Mouse (Mus musculus): ENCODE measurements at regions not wholly inside any gene's neighbourhood (a gene's known extent, or its start where the extent isn't known, plus 50 kb on each side); places are given as distances from the start of the nearest gene placed in this dataset.
A peak's percentile ranks its signal among the peaks of the same experiment; 100 is the strongest.
"Not testable (repeated sequence)": the region's sequence is repeated elsewhere in the genome, so short reads cannot be mapped to it uniquely, and the experiment has no call there.

- H3K4me2 ChIP-seq (replicated peaks; ENCODE audit: low read depth, low read length); H3K36me3 ChIP-seq (ENCODE audit: control insufficient read depth, insufficient read depth, low read length); H3K9me3 ChIP-seq (ENCODE audit: control insufficient read depth, low read depth, low read length); H3K27ac ChIP-seq (ENCODE audit: low read length); H3K9ac ChIP-seq (replicated peaks; ENCODE audit: low read depth, low read length); H3K4me1 ChIP-seq (ENCODE audit: control insufficient read depth, insufficient read depth, low read length); ATAC-seq (ENCODE audit: insufficient number of reproducible peaks, insufficient read depth, low FRiP score, low read depth); H3K27me3 ChIP-seq (ENCODE audit: control insufficient read depth, insufficient read depth, low read length); H3K4me3 ChIP-seq (ENCODE audit: low read depth, low read length): not testable (repeated sequence)
- 77% methylated on average over 2 of the region's 2 CpGs for WGBS
Observed at GRCm38 (mm10) chr8:103798630-103799029, 302.8 kb upstream of the Cdh5 start.

DNA sequence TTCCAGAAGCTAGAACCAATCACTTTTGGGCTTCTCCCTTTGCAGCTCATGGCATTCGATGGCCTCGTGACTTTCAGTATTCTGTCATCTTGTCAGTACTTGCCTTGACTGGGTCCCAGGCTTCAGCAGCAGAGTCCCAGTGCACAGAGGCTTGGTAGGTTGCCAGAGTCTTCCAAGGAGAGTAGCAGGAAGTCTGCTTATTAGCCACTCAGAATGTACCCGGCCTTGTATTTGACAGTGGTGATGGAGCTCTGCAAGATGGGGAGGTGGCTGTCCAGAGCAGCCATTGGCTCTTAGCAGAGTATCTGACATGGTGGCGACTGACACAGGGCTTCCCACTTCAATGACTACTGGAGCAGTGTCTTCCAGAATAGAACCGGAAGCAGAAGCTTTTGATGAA, 293.3 kb upstream of the Cdh5 start:
- peak; percentile 21; the same call in 1 of the 2 replicates for ATAC-seq (ENCODE audit: insufficient number of reproducible peaks, insufficient read depth, low FRiP score, low read depth)
- 67% methylated on average over 5 of the region's 5 CpGs for WGBS

DNA sequence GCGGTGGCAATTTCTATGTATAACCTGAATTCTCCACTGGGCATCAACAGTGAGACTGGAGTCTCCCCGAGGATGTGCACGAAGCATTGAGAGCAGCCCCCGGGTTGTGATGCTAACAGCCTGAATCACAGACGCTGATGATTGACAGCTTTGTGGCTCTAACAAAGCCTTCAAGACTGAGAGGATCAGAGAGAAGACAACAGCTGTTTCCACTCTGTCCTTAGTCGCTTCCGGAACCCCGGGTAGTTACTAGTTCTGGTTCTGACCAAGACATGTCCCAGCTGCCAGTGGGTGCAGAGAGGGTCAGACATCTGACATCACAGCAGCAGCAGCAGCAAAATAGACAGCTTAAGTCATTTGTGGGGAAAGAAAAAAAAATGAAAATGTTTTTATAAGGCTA, 292.8 kb upstream of the Cdh5 start:
- H3K9ac ChIP-seq (replicated peaks; ENCODE audit: low read depth, low read length): no peak overlapping the region
- H3K4me1 ChIP-seq (ENCODE audit: control insufficient read depth, insufficient read depth, low read length): peaks cover 5% of the 10 kb centered on the region; the same call in 1 of the 2 replicates
- no peaks in the 10 kb centered on the region for H3K9me3 ChIP-seq (ENCODE audit: control insufficient read depth, low read depth, low read length)
- H3K36me3 ChIP-seq (ENCODE audit: control insufficient read depth, insufficient read depth, low read length): no peaks in the 10 kb centered on the region
- H3K4me3 ChIP-seq (ENCODE audit: low read depth, low read length): no peak overlapping the region
- WGBS: 43% methylated on average over 8 of the region's 8 CpGs
- H3K4me2 ChIP-seq (replicated peaks; ENCODE audit: low read depth, low read length): no peak overlapping the region
- peak; percentile 79; the same call in 1 of the 2 replicates for ATAC-seq (ENCODE audit: insufficient number of reproducible peaks, insufficient read depth, low FRiP score, low read depth)
- peak overlapping the region; percentile 59; the same call in 1 of the 2 replicates for H3K27ac ChIP-seq (ENCODE audit: low read length)
- H3K27me3 ChIP-seq (ENCODE audit: control insufficient read depth, insufficient read depth, low read length): no peaks in the 10 kb centered on the region

More for the DNA sequence above, 293.3 kb upstream of the Cdh5 start:
- Histone ChIP-seq H3K4me1 (ENCODE audit: control insufficient read depth, insufficient read depth, low read length) (0 out of 2 replicates have a peak, but pooled peaks cover under 1% of the 10 kb centered on the region), H3K36me3 (ENCODE audit: control insufficient read depth, insufficient read depth, low read length) (no peaks in the 10 kb centered on the region), H3K27ac (ENCODE audit: low read length) (peak overlapping the region; percentile 59; the same call in 1 of the 2 replicates), H3K9me3 (ENCODE audit: control insufficient read depth, low read depth, low read length) (no peaks in the 10 kb centered on the region), H3K4me2 (replicated peaks; ENCODE audit: low read depth, low read length) (no peak overlapping the region), H3K9ac (replicated peaks; ENCODE audit: low read depth, low read length) (no peak overlapping the region), H3K4me3 (ENCODE audit: low read depth, low read length) (no peak overlapping the region), H3K27me3 (ENCODE audit: control insufficient read depth, insufficient read depth, low read length) (no peaks in the 10 kb centered on the region)

DNA sequence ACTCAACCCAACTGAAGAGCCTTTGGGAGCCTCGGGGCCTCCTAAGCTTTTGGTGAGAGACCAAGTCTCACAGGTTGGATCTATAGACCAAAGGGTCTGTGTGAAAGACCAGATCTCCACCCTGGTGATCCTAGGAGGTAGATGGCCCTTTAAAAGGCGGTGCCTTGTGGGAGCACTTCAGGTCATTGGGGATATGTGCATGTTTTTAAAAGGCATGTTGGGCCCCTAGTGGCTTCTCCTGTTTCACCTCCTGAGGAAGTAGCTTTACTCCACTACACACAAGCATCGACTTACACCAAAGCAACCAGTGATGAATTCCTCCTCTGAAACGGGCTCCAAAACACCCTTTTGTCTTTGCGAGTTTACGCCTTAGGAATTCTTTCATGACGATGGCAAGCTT, 292.3 kb upstream of the Cdh5 start:
- no peak for ATAC-seq (ENCODE audit: insufficient number of reproducible peaks, insufficient read depth, low FRiP score, low read depth)
- no peak overlapping the region for H3K4me3 ChIP-seq (ENCODE audit: low read depth, low read length)
- no peaks in the 10 kb centered on the region for H3K9me3 ChIP-seq (ENCODE audit: control insufficient read depth, low read depth, low read length)
- H3K27ac ChIP-seq (ENCODE audit: low read length): peak overlapping the region; percentile 28; the same call in 1 of the 2 replicates
- peaks cover 8% of the 10 kb centered on the region; the same call in 1 of the 2 replicates for H3K4me1 ChIP-seq (ENCODE audit: control insufficient read depth, insufficient read depth, low read length)
- no peaks in the 10 kb centered on the region for H3K36me3 ChIP-seq (ENCODE audit: control insufficient read depth, insufficient read depth, low read length)
- H3K9ac ChIP-seq (replicated peaks; ENCODE audit: low read depth, low read length): no peak overlapping the region
- H3K27me3 ChIP-seq (ENCODE audit: control insufficient read depth, insufficient read depth, low read length): no peaks in the 10 kb centered on the region
- WGBS: 57% methylated on average over 7 of the region's 7 CpGs
- no peak overlapping the region for H3K4me2 ChIP-seq (replicated peaks; ENCODE audit: low read depth, low read length)

- peak overlapping the region; percentile 85 for H3K27ac ChIP-seq (ENCODE audit: low read length)
- H3K27me3 ChIP-seq (ENCODE audit: control insufficient read depth, insufficient read depth, low read length): no peaks in the 10 kb centered on the region
- H3K36me3 ChIP-seq (ENCODE audit: control insufficient read depth, insufficient read depth, low read length): no peaks in the 10 kb centered on the region
- H3K9ac ChIP-seq (replicated peaks; ENCODE audit: low read depth, low read length): no peak overlapping the region
- no peaks in the 10 kb centered on the region for H3K9me3 ChIP-seq (ENCODE audit: control insufficient read depth, low read depth, low read length)
- H3K4me3 ChIP-seq (ENCODE audit: low read depth, low read length): no peak overlapping the region
- peaks cover 28% of the 10 kb centered on the region; the same call in 1 of the 2 replicates for H3K4me1 ChIP-seq (ENCODE audit: control insufficient read depth, insufficient read depth, low read length)
- no peak overlapping the region for H3K4me2 ChIP-seq (replicated peaks; ENCODE audit: low read depth, low read length)
- peak; percentile 68; the same call in 1 of the 2 replicates for ATAC-seq (ENCODE audit: insufficient number of reproducible peaks, insufficient read depth, low FRiP score, low read depth)
- WGBS: 26% methylated on average over 10 of the region's 10 CpGs
Observed at GRCm38 (mm10) chr8:103813954-103814591, 287.4 kb upstream of the Cdh5 start.

- 47% methylated on average over 15 of the region's 15 CpGs for WGBS
- no peak for ATAC-seq (ENCODE audit: insufficient number of reproducible peaks, insufficient read depth, low FRiP score, low read depth)
Observed at GRCm38 (mm10) chr8:103816101-103816894, 285.1 kb upstream of the Cdh5 start.

DNA sequence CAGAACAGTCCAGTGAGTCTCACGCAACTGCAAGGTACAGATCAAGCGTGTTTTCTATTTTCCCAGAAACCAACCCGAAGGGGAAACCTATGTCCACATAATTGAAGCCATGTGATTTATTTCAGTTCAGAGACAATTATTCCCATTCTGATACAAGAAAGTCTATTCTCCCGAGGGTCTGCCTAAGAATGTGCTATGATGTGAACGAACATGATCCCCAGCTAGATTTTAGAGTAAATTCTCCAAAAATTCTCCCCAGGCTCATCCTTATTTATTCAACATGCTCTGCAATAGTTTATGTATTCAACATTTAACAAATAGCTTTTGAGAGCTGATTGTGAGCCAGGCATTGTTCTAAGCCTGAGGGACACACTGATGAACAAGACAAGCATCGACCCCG, 277.9 kb upstream of the Cdh5 start:
- WGBS: 90% methylated on average over 7 of the region's 7 CpGs
- no peaks in the 10 kb centered on the region for H3K9me3 ChIP-seq (ENCODE audit: control insufficient read depth, low read depth, low read length)
- H3K27me3 ChIP-seq (ENCODE audit: control insufficient read depth, insufficient read depth, low read length): no peaks in the 10 kb centered on the region
- H3K36me3 ChIP-seq (ENCODE audit: control insufficient read depth, insufficient read depth, low read length): no peaks in the 10 kb centered on the region
- H3K4me2 ChIP-seq (replicated peaks; ENCODE audit: low read depth, low read length): no peak overlapping the region
- peaks cover 9% of the 10 kb centered on the region; the same call in 1 of the 2 replicates for H3K4me1 ChIP-seq (ENCODE audit: control insufficient read depth, insufficient read depth, low read length)
- no peak for ATAC-seq (ENCODE audit: insufficient number of reproducible peaks, insufficient read depth, low FRiP score, low read depth)
- no peak overlapping the region for H3K27ac ChIP-seq (ENCODE audit: low read length)
- H3K9ac ChIP-seq (replicated peaks; ENCODE audit: low read depth, low read length): no peak overlapping the region
- H3K4me3 ChIP-seq (ENCODE audit: low read depth, low read length): no peak overlapping the region

More at GRCm38 (mm10) chr8:103816101-103816894, 285.1 kb upstream of the Cdh5 start:
- H3K27ac ChIP-seq (ENCODE audit: low read length): peak overlapping the region; percentile 85; the same call in 1 of the 2 replicates
- no peaks in the 10 kb centered on the region for H3K36me3 ChIP-seq (ENCODE audit: control insufficient read depth, insufficient read depth, low read length)
- H3K4me1 ChIP-seq (ENCODE audit: control insufficient read depth, insufficient read depth, low read length): peaks cover 28% of the 10 kb centered on the region; the same call in 1 of the 2 replicates
- H3K27me3 ChIP-seq (ENCODE audit: control insufficient read depth, insufficient read depth, low read length): no peaks in the 10 kb centered on the region
- H3K9me3 ChIP-seq (ENCODE audit: control insufficient read depth, low read depth, low read length): no peaks in the 10 kb centered on the region
- H3K4me3 ChIP-seq (ENCODE audit: low read depth, low read length): no peak overlapping the region
- no peak overlapping the region for H3K4me2 ChIP-seq (replicated peaks; ENCODE audit: low read depth, low read length)
- no peak overlapping the region for H3K9ac ChIP-seq (replicated peaks; ENCODE audit: low read depth, low read length)

DNA sequence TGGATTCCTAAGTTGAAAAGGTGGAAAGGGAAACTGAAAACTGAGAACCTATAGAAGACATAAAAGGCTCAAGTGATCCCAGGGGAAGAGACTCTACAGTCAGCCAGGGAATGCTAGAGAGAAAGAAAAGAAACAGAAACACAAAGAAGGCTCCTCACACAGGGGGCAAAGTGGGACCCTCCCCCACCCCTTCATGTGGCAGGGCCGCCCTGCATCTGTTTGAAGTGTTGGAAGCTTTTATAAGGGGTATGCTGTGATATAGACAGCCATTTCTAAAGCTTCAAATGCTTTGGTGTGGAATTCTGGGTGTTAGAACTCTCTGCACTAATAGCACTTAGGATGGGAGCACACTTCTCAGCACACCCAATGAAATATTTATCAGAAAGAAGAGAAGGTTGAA, 276.7 kb upstream of the Cdh5 start:
- Histone ChIP-seq H3K36me3 (ENCODE audit: control insufficient read depth, insufficient read depth, low read length) (no peaks in the 10 kb centered on the region), H3K9ac (replicated peaks; ENCODE audit: low read depth, low read length) (no peak overlapping the region), H3K9me3 (ENCODE audit: control insufficient read depth, low read depth, low read length) (no peaks in the 10 kb centered on the region), H3K4me3 (ENCODE audit: low read depth, low read length) (no peak overlapping the region), H3K4me2 (replicated peaks; ENCODE audit: low read depth, low read length) (no peak overlapping the region), H3K27me3 (ENCODE audit: control insufficient read depth, insufficient read depth, low read length) (no peaks in the 10 kb centered on the region), H3K4me1 (ENCODE audit: control insufficient read depth, insufficient read depth, low read length) (peaks cover 9% of the 10 kb centered on the region; the same call in 1 of the 2 replicates), H3K27ac (ENCODE audit: low read length) (peak overlapping the region; percentile 41; the same call in 1 of the 2 replicates)
- no peak for ATAC-seq (ENCODE audit: insufficient number of reproducible peaks, insufficient read depth, low FRiP score, low read depth)
- WGBS: 38% methylated on average over 1 of the region's 1 CpGs
